Mouse (Mus musculus) C2C12 (cell line): Measurements from ENCODE around the gene Chgb. TPM values are rescaled to one million over a fixed set of nuclear protein-coding genes. Genes with fewer than 3 reads are reported as not detected.

Source experiments
- H3K27me3 ChIP-seq: one replicate; pipeline ENCODE4 v1.6.1; 2011; ENCODE audit not compliant: control insufficient read depth, insufficient read depth, insufficient read length
- H3K36me3 ChIP-seq: one replicate; pipeline ENCODE4 v1.6.1; 2011; ENCODE audit not compliant: control insufficient read depth, insufficient read depth
- H3K4me3 ChIP-seq: one replicate; pipeline ENCODE4 v1.5.1; 2011; ENCODE audit warnings: mild to moderate bottlenecking, control low read depth; ENCODE audit not compliant: poor library complexity, insufficient read depth, severe bottlenecking
- H3K79me2 ChIP-seq: one replicate; pipeline ENCODE4 v1.6.1; 2011; ENCODE audit not compliant: control insufficient read depth, insufficient read depth
- H3K79me3 ChIP-seq: one replicate; pipeline ENCODE4 v1.6.1; 2011; ENCODE audit warnings: low read depth, control low read depth
- H3ac ChIP-seq: one replicate; pipeline ENCODE3; 2011; ENCODE audit warnings: low read depth; ENCODE audit not compliant: control insufficient read depth, insufficient read length
- CEBPB ChIP-seq: IDR thresholded peaks from one replicate; pipeline ENCODE4 v1.6.1; 2011; ENCODE audit warnings: low read depth, mild to moderate bottlenecking, control low read depth, moderate library complexity
- CTCF ChIP-seq: IDR thresholded peaks from one replicate; pipeline ENCODE4 v1.5.1; 2011; ENCODE audit not compliant: control insufficient read depth, insufficient read depth, insufficient read length
- FOSL1 ChIP-seq: IDR thresholded peaks from one replicate; pipeline ENCODE4 v1.8.0; 2011; ENCODE audit warnings: mild to moderate bottlenecking, low read length; ENCODE audit not compliant: poor library complexity, insufficient read depth, severe bottlenecking
- MAX ChIP-seq: IDR thresholded peaks from one replicate; pipeline ENCODE4 v1.6.1; 2011; ENCODE audit warnings: mild to moderate bottlenecking, control low read depth
- MYOD1 ChIP-seq: IDR thresholded peaks from one replicate; pipeline ENCODE4 v1.6.1; 2011; ENCODE audit warnings: low read depth; ENCODE audit not compliant: control insufficient read depth, insufficient read length
- MYOG ChIP-seq: IDR thresholded peaks from one replicate; pipeline ENCODE4 v1.6.1; 2011; ENCODE audit not compliant: control insufficient read depth, insufficient read length; ENCODE audit errors: extremely low read depth
- USF1 ChIP-seq: IDR thresholded peaks from one replicate; pipeline ENCODE4 v1.6.1; 2011; ENCODE audit warnings: low read depth, mild to moderate bottlenecking, control low read depth, moderate library complexity
- long read RNA-seq, 2 experiments: library from polyadenylated mRNA; unstranded; transcript quantifications; one replicate each; pipeline ENCODE4 v2.0.0; 2019 to 2020
- polyA plus RNA-seq: library from polyadenylated mRNA; unstranded; fragments of >200 nt; fragmentation: generic; extraction: Trizol; gene quantifications from one replicate; pipeline ENCODE4 v1.2.1, GENCODE M21; 2012; ENCODE audit warnings: missing spikeins

Gene Chgb
- 0.01 TPM for polyA plus RNA-seq
- long read RNA-seq, experiment 1: 0 reads
- long read RNA-seq, experiment 2: 0 reads

DNA sequence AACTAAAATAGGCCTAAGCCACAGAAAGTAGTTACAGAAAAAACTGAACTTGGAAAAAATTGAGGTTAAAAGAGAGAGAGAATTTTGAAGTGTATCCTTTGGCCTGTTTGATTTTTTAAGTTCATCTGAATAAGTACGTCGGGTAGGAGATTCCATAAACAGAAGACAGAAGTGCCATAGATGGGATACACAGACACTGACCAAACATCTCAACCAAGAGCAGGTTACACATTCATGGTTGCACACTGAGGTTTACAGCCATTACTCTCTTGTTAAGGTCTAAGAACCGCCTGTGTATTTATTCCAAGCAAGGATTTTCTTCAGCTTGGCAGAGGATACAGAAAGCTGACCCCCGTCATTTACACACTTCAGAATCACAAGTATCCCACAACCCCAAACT is at the start of gene Chgb:
Gene Chgb, plus strand, starts transcription at position 301 of the 400 bp plus-strand sequence.
- Histone ChIP-seq H3K79me2 (no peaks in the 10 kb centered on the region), H3K36me3 (no peaks in the 10 kb centered on the region), H3K79me3 (no peaks in the 10 kb centered on the region), H3K4me3 (no peak within 1 kb of the TSS), H3ac (no peak within 1 kb of the TSS), H3K27me3 (peaks cover 6% of the 10 kb centered on the region)
- TF ChIP-seq USF1: no peak
- no peak for TF ChIP-seq CEBPB
- TF ChIP-seq MYOG: no peak
- TF ChIP-seq MYOD1: no peak

DNA sequence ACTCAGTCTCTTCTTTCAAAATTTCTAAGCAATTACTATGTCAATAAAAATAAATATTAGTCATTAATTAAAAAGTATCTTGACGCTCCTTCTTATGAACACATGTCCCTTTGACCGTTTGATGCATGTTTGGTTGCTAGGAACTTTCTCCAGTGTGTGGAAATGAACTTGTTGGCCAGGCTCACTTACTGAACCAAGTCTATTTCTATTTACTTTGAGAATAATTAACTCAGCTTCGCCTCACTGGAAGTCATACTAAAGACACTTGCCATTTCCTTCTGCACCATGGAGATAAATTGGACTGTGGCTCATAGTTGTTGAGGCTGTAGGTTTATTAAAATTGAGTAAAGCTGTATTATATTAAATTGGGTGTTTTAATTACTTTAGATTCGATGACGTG is 48.1 kb upstream of the Chgb start:
- Histone ChIP-seq H3K79me3 (no peaks in the 10 kb centered on the region), H3K4me3 (no peak overlapping the region), H3K36me3 (no peaks in the 10 kb centered on the region), H3K27me3 (no peaks in the 10 kb centered on the region), H3ac (no peak overlapping the region), H3K79me2 (no peaks in the 10 kb centered on the region)
- TF ChIP-seq CTCF: no peak
- TF ChIP-seq CEBPB: no peak
- no peak for TF ChIP-seq MYOD1
- TF ChIP-seq MAX: no peak
- TF ChIP-seq MYOG: no peak
- no peak for TF ChIP-seq FOSL1
- no peak for TF ChIP-seq USF1

DNA sequence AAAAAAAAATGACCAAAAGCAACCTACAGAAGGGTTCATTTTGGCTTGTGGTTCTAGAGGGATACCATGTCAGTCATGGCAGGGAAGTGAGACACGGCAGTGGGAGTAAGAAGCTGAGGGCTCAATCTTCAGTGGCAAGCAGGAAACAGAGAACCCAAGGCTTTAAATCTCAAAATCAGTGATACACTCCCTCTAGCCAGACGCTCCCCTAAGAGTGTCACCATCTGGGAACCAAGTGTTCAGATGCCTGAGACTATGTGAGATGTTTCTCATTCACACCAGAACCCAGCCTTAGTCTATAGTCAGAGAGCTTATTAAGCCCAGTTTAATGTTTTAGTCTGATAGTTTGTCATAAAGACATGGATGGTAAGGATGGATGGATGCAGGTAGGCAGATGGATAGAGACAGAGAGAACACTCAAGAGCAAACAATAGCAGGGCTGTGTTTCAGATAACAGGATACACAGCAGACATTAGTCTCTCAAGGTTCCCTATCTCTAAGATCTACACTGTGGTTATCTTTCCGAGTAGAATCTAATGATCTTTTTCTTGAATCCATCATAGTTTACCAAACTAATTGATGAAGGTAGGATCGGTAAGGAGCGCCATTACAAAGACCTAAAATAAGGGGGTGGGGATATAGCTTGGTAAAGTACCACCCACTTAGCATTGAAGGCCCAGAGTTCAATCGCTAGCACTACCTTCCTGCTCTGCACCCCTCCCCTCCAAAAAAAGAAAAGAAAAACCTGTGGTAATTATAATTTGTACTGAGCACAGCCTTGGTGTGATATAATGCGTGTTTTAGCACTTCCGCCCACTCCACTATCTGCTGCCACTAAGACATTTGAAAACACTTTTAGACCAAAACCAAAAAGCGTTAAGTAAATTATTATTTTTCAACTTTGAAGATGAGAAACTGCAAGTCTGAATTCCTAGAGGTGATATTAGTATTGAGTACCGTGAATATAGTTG is 47.2 kb upstream of the Chgb start:
- no peaks in the 10 kb centered on the region for H3K79me3 ChIP-seq
- no peaks in the 10 kb centered on the region for H3K27me3 ChIP-seq
- TF ChIP-seq FOSL1 (no peak), MYOD1 (no peak), MAX (no peak), CEBPB (no peak), USF1 (no peak), CTCF (no peak), MYOG (no peak)
- no peaks in the 10 kb centered on the region for H3K79me2 ChIP-seq
- H3K4me3 ChIP-seq: no peak overlapping the region
- H3ac ChIP-seq: no peak overlapping the region
- H3K36me3 ChIP-seq: no peaks in the 10 kb centered on the region

DNA sequence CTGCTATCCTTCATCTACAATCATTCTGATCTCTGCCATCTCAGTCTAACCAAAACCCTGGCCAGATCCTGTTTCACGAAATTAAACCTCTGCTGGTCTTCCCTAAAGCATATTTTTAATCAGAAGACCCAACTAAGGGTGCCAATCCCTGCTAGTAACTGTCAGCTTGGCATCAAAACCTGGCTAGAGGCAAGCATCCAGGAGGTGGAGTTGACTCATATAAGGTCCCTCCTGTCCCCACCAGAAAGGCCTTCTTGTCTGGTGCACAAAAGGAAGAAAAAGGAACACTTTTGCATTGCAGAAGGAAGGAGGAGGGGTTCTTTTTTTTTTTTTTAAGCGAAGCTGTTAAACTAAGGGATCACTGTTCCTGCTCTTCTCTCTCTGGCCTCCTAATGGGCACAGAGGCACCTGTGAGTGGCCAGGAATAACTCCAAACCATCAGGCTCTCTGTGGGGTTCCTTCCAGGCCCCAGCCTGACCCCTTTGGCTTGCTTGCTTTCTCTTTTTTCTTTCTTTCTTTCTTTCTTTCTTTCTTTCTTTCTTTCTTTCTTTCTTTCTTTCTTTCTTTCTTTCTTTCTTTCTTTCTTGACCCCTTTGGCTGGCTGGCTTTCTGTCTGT is 42.2 kb upstream of the Chgb start:
- Histone ChIP-seq H3K36me3 (no peaks in the 10 kb centered on the region), H3K27me3 (no peaks in the 10 kb centered on the region), H3K4me3 (no peak overlapping the region), H3K79me3 (no peaks in the 10 kb centered on the region), H3ac (no peak overlapping the region), H3K79me2 (no peaks in the 10 kb centered on the region)
- TF ChIP-seq USF1 (no peak), CTCF (no peak), CEBPB (no peak), MAX (no peak), FOSL1 (no peak), MYOG (no peak), MYOD1 (no peak)

DNA sequence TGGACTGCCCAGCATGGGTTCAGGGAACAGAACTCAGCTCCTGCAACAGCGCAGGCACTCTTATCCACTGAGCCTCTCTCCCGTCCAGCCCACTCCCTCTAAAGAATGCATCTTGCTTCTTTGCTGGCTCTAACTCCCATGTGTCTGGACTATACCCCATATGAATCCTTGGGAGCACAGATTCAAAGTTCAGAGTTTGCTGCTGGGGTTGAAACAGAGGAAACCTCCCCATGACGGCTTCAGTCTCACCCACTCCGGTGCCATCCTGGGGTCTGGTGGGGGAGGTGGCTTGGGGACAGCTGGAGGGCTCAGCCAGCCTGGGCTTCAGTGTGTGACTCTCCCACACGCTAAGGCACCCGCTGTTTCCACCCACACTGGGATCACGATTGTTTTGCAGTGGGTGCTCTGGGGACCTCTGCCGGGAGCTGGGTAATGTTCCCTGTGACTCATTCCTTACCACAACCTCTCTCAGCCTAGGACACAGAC is 39.2 kb upstream of the Chgb start:
- no peaks in the 10 kb centered on the region for H3K27me3 ChIP-seq
- no peaks in the 10 kb centered on the region for H3K79me3 ChIP-seq
- TF ChIP-seq CTCF (no peak), MYOG (no peak), MAX (no peak), USF1 (no peak), MYOD1 (peak; percentile 10), FOSL1 (peak; percentile 35), CEBPB (no peak)
- H3ac ChIP-seq: peak overlapping the region; percentile 3
- no peaks in the 10 kb centered on the region for H3K79me2 ChIP-seq
- no peaks in the 10 kb centered on the region for H3K36me3 ChIP-seq
- H3K4me3 ChIP-seq: no peak overlapping the region

DNA sequence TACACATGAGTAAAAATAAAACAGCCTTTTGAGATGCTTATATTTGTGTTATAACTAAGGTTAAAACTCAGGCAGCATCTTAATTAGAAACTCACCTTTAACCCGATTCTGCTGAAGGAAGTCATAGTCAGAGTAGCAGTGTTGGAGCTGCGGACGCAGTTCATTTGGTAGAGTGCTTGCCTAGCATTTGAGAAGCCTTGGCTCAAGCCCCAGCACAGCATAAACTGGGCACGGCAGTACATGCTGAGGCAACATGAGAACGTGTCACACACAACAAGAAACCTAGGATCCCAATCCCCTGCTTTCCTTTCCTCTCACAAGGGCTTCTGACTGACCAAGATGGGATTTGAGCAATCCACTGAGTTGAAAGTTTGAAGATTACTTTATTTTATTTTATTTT is 36.2 kb upstream of the Chgb start:
- no peaks in the 10 kb centered on the region for H3K27me3 ChIP-seq
- no peaks in the 10 kb centered on the region for H3K79me3 ChIP-seq
- no peak overlapping the region for H3K4me3 ChIP-seq
- no peaks in the 10 kb centered on the region for H3K36me3 ChIP-seq
- TF ChIP-seq MYOG (no peak), CEBPB (no peak), MAX (no peak), MYOD1 (no peak), USF1 (no peak), FOSL1 (no peak), CTCF (no peak)
- H3ac ChIP-seq: no peak overlapping the region
- no peaks in the 10 kb centered on the region for H3K79me2 ChIP-seq
